Mouse (Mus musculus) midbrain, embryonic 11.5 days (tissue): ENCODE data around the gene Psd4. TPM values are rescaled to one million over a fixed set of nuclear protein-coding genes. Genes with fewer than 3 reads are reported as not detected.

ENCODE experiments used
- ATAC-seq: fragments of 200-750 bp; cut with Nextera tagmentation; 2 replicates; pipeline ENCODE4 v1.8.0; 2017; ENCODE audit warnings: moderate TSS enrichment, moderate library complexity; ENCODE audit not compliant: low FRiP score
- DNase-seq: peaks from one replicate; pipeline ENCODE4 v3.0.0; 2015; ENCODE audit warnings: low spot score; ENCODE audit errors: missing footprints
- H3K27ac ChIP-seq: fragments of 300-500 bp; sonication (generic); 2 replicates; pipeline ENCODE4 v1.5.1; 2014; ENCODE audit warnings: low read depth, low read length
- H3K27me3 ChIP-seq: fragments of 300-500 bp; sonication (generic); 2 replicates; pipeline ENCODE4 v1.6.1; 2014; ENCODE audit warnings: mild to moderate bottlenecking, low read length, moderate library complexity, mixed read lengths; ENCODE audit not compliant: control insufficient read depth, insufficient read depth
- H3K36me3 ChIP-seq: fragments of 300-500 bp; sonication (generic); 2 replicates; pipeline ENCODE4 v1.6.1; 2014; ENCODE audit warnings: mild to moderate bottlenecking, low read length, moderate library complexity, mixed read lengths; ENCODE audit not compliant: control insufficient read depth, insufficient read depth
- H3K4me1 ChIP-seq: fragments of 300-500 bp; sonication (generic); 2 replicates; pipeline ENCODE4 v1.6.1; 2014; ENCODE audit warnings: low read length; ENCODE audit not compliant: control insufficient read depth, insufficient read depth
- H3K4me2 ChIP-seq: fragments of 300-500 bp; sonication (generic); 2 replicates; pipeline ENCODE4 v1.6.1; 2014; ENCODE audit warnings: mild to moderate bottlenecking, moderate library complexity
- H3K4me3 ChIP-seq: fragments of 300-500 bp; sonication (generic); 2 replicates; pipeline ENCODE4 v1.5.1; 2014; ENCODE audit warnings: low read depth, low read length
- H3K9ac ChIP-seq: fragments of 300-500 bp; sonication (generic); 2 replicates; pipeline ENCODE4 v1.6.1; 2014; ENCODE audit warnings: low read length
- H3K9me3 ChIP-seq: fragments of 300-500 bp; sonication (generic); 2 replicates; pipeline ENCODE4 v1.6.1; 2016; ENCODE audit warnings: low read length; ENCODE audit not compliant: control insufficient read depth
- WGBS: fragments of 180-500 bp; shearing (Covaris S2); extraction: QIAGEN DNeasy Blood & Tissue Kit; methylation state at CpG from one replicate; pipeline ENCODE4 v1.1.7; 2014; 5-methylcytosine and 5-hydroxymethylcytosine counted together
- polyA plus RNA-seq: library from polyadenylated mRNA; unstranded; fragments of >200 nt; fragmentation: Nextera tagmentation; extraction: Ambion mirVana; gene quantifications from 2 replicates; pipeline ENCODE4 v1.2.1, GENCODE M21; 2014

Psd4 gene
- 0.36 TPM in 2 replicates for polyA plus RNA-seq

GRCm38 (mm10) chr2:24367030-24367894 lies at the start of gene Psd4:
Gene Psd4, plus strand, starts transcription at chr2:24367580.
- no peak within 1 kb of the TSS for H3K27ac ChIP-seq

DNA sequence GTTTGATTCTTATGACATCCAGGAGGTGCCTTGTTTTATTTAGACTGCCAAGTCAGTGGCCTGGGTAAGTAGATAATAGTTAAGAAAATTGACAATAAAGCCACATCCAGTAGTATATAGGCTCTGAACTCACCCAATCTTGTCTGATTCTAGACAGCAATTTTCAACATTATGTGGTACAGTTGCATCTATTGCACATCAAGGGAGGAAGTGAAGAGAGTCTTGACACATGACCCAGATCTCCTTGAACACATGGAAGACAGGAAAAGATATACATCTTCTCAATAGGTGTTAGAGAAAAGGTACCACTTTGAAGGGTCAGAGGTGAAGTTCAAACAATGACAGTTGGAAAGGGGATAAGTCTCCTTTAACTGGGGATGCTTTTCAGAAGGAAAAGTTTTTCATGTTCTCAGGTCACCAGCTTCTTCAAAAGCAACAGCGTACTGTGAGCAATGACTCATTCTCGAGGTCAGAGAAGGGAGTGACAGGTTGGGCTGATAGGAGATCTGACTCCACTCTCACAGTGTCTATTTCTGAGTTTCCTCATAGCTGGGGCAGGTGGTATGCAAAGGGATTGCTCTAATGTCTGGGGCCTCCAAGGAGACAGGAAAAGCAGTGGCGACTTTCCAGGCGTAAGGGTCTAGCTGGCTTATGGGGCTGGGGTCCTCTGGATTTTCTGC lies 49.3 kb upstream of the Psd4 start:
- H3K27ac ChIP-seq, result no peak overlapping the region
- 89% methylated on average over 4 of the region's 4 CpGs for WGBS
- no peaks in the 10 kb centered on the region for H3K4me1 ChIP-seq
- ATAC-seq (no peak), DNase-seq (no peak)
- no peak overlapping the region for H3K9ac ChIP-seq
- no peak overlapping the region for H3K4me2 ChIP-seq
- no peaks in the 10 kb centered on the region for H3K27me3 ChIP-seq
- no peak overlapping the region for H3K4me3 ChIP-seq
- no peaks in the 10 kb centered on the region for H3K36me3 ChIP-seq
- H3K9me3 ChIP-seq, result no peaks in the 10 kb centered on the region

More at GRCm38 (mm10) chr2:24367030-24367894, at the start of gene Psd4:
- 6% methylated on average over 41 of the region's 47 CpGs for WGBS
- Histone ChIP-seq H3K4me2 (peak within 1 kb of the TSS; percentile 68), H3K27me3 (peaks cover 4% of the 10 kb centered on the region), H3K9ac (peak within 1 kb of the TSS; percentile 53), H3K9me3 (no peaks in the 10 kb centered on the region), H3K4me1 (no peaks in the 10 kb centered on the region; the same call in 1 of the 2 replicates), H3K4me3 (peak within 1 kb of the TSS; percentile 35), H3K36me3 (no peaks in the 10 kb centered on the region)
- ATAC-seq, result peak; percentile 90
- peak; percentile 91 for DNase-seq

DNA sequence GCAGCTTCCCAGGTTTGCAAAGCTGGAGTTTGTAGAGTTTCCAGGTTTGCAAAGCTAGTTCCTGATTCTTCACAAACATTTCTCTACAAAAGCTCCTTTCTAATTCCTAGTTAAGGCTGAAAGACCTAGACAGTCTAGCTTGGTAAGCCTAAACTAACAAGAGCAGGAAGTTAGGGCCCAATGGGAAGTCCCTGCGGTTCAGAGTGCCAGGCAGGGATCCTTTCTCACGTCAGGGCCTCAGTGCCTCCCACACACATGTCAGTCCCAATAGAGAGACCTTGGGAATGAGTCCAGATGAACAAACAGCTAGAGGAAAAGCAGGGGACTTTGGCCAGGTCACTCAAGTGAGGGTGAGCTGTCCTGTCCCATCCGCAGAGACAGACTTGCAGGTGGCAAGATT lies 32.0 kb upstream of the Psd4 start:
- ATAC-seq, result no peak
- WGBS, result 67% methylated on average over 3 of the region's 3 CpGs
- DNase-seq, result no peak

GRCm38 (mm10) chr2:24336545-24336944 lies 30.8 kb upstream of the Psd4 start, which contains the start of gene Il1rn:
Gene Il1rn, plus strand, starts transcription at chr2:24336853.
- DNase-seq (no peak), ATAC-seq (no peak)
- H3K36me3 ChIP-seq, result no peaks in the 10 kb centered on the region
- H3K4me1 ChIP-seq, result no peaks in the 10 kb centered on the region
- H3K4me3 ChIP-seq, result no peak within 1 kb of the TSS
- no peak within 1 kb of the TSS for H3K27ac ChIP-seq
- H3K4me2 ChIP-seq, result no peak within 1 kb of the TSS
- no peak within 1 kb of the TSS for H3K9ac ChIP-seq
- WGBS, result 83% methylated on average over 2 of the region's 2 CpGs
- H3K9me3 ChIP-seq, result no peaks in the 10 kb centered on the region
- H3K27me3 ChIP-seq, result no peaks in the 10 kb centered on the region

More for the DNA sequence above, 32.0 kb upstream of the Psd4 start:
- H3K9me3 ChIP-seq, result no peaks in the 10 kb centered on the region
- no peak overlapping the region for H3K4me2 ChIP-seq
- H3K4me1 ChIP-seq, result no peaks in the 10 kb centered on the region
- no peak overlapping the region for H3K9ac ChIP-seq
- no peaks in the 10 kb centered on the region for H3K36me3 ChIP-seq
- no peaks in the 10 kb centered on the region for H3K27me3 ChIP-seq
- no peak overlapping the region for H3K27ac ChIP-seq
- H3K4me3 ChIP-seq, result no peak overlapping the region

- Histone ChIP-seq H3K9ac (no peak overlapping the region), H3K4me3 (no peak overlapping the region), H3K4me2 (no peak overlapping the region), H3K9me3 (no peaks in the 10 kb centered on the region), H3K27ac (no peak overlapping the region), H3K36me3 (no peaks in the 10 kb centered on the region), H3K27me3 (no peaks in the 10 kb centered on the region), H3K4me1 (no peaks in the 10 kb centered on the region)
- no peak for ATAC-seq
- 69% methylated on average over 3 of the region's 3 CpGs for WGBS
- DNase-seq, result no peak
These were observed 25.9 kb upstream of the Psd4 start for GRCm38 (mm10) chr2:24341395-24341885.

DNA sequence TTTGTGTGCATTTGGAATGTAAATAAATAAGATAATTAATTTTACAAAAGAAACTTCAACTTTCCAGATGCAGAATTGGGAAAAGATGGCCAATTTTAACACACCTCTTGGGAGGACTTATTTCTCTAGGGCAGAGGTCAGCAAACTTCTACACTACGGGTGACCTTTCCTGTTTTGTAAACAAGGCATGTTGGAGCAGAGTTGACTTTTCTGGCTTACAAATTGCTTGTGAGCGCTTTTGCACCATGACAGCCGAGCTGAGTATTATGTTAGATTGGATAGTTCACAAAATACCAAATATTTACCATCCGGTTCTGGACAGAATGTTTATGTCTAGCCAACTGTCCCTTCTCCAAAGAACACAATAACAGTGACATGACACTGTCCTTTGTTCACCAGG lies 22.8 kb upstream of the Psd4 start:
- Histone ChIP-seq H3K4me1 (no peaks in the 10 kb centered on the region), H3K4me2 (no peak overlapping the region), H3K4me3 (no peak overlapping the region), H3K27ac (no peak overlapping the region), H3K36me3 (no peaks in the 10 kb centered on the region), H3K27me3 (no peaks in the 10 kb centered on the region), H3K9me3 (no peaks in the 10 kb centered on the region), H3K9ac (no peak overlapping the region)
- no peak for ATAC-seq
- 76% methylated on average over 4 of the region's 4 CpGs for WGBS
- DNase-seq, result no peak

DNA sequence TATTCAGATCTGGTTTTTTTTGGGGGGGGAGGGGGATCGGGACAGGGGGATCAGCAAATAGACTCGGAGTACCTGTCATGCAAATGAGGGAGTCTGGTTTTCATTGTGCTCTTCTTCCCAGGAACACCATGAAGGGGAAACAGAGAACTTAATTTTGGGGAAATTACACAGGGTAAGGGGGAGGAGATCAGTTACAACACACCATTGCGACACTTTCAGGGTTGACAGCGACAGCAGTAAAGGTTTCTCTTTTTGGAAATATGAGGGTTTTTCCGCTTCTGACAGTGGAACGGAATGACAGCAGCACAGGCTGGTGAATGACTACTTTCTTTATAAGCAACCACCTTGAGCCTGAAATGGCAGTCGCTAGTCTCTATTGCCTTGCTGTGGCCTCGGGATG lies 22.3 kb upstream of the Psd4 start:
- DNase-seq (no peak), ATAC-seq (no peak)
- Histone ChIP-seq H3K9ac (no peak overlapping the region), H3K9me3 (no peaks in the 10 kb centered on the region), H3K27ac (no peak overlapping the region), H3K4me3 (no peak overlapping the region), H3K36me3 (no peaks in the 10 kb centered on the region), H3K27me3 (no peaks in the 10 kb centered on the region), H3K4me2 (no peak overlapping the region), H3K4me1 (no peaks in the 10 kb centered on the region)
- WGBS, result 74% methylated on average over 8 of the region's 8 CpGs

DNA sequence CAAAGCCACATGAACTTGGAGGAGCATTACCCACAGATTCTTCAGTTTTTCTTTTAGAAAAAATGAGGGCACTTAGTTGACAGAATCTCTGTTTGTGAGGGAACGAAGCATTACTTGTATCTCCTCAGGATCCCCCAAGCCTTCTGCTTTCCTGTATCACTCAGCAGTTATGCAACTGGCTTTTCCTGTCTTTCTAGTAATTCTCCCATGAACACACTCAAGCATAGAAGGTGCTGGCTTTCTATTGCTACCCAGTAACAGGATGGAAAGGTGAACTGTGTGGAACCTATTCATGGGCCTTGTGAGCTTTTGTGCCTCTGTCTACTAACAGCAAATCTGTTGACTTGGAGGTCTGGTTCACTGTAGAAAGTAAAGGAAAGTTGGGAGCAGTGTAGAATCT lies 19.5 kb upstream of the Psd4 start:
- Histone ChIP-seq H3K9me3 (no peaks in the 10 kb centered on the region), H3K9ac (no peak overlapping the region)

DNA sequence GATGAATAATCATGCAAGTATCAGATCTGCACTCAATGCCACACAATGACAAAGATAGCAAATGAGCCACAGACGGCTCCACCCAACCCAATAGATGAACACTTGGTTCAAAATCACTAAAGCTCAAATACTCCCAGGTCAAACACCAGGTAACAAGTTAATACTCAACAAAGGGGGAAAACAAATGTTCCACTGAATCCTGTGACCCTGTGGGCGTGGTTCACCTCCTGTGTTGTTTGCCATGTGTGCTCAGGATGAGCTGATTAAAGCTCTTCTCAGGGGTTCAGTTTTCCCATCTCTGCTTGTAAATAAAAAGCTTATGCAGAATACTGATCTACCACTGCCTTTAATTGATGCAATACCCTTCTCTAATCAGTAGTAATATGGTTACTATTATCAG lies 16.2 kb upstream of the Psd4 start:
- H3K4me2 ChIP-seq, result no peak overlapping the region
- H3K9ac ChIP-seq, result no peak overlapping the region
- H3K4me3 ChIP-seq, result no peak overlapping the region
- H3K27me3 ChIP-seq, result no peaks in the 10 kb centered on the region
- no peaks in the 10 kb centered on the region for H3K36me3 ChIP-seq
- ATAC-seq (no peak), DNase-seq (no peak)
- no peaks in the 10 kb centered on the region for H3K4me1 ChIP-seq
- no peaks in the 10 kb centered on the region for H3K9me3 ChIP-seq
- H3K27ac ChIP-seq, result no peak overlapping the region
- 82% methylated on average over 2 of the region's 2 CpGs for WGBS

More for the DNA sequence above, 19.5 kb upstream of the Psd4 start:
- Histone ChIP-seq H3K4me1 (no peaks in the 10 kb centered on the region), H3K36me3 (no peaks in the 10 kb centered on the region), H3K27me3 (no peaks in the 10 kb centered on the region), H3K4me2 (no peak overlapping the region), H3K4me3 (no peak overlapping the region), H3K27ac (no peak overlapping the region)
- no peak for ATAC-seq
- 78% methylated on average over 1 of the region's 1 CpGs for WGBS
- no peak for DNase-seq
